Mouse (Mus musculus): Measurements from ENCODE around the gene Mov10l1. TPM values are rescaled to one million over a fixed set of nuclear protein-coding genes. Genes with fewer than 3 reads are reported as not detected.

Gene Mov10l1
- total RNA-seq, 2 experiments from 2014 or later: 0.12 to 0.30 TPM

DNA sequence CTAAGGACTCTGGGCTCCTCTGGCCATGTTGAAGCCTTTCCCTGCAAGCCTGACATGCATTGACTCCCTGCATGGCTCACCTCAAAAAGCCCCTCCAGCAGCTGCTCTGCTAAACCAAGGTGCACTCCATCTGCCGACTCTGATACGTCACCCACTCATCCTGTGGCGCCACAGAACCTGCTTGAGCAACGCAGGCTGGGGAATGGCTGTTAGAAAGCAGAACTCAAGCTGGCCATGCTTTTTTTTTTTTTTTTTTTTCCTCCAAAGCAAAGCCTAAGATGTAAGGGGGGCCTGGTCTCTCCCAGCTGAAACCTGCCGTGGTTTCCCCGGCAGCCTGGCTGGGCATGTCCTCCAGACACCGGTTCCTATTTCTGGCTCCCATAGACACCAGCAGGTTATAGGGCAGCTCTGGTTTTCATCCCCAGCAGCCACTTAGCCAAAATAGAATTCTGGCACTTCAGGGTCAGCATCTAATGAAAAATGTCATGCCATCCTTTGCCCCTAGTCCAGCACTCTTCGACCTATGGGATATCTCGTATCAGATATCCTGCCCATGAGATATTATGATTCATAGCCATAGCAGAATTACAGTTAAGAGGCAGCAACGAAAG is 91.4 kb downstream of the Mov10l1 start:
- intact Hi-C loops (cut with DNase I): no loop called here
- no peak for DNase-seq

DNA sequence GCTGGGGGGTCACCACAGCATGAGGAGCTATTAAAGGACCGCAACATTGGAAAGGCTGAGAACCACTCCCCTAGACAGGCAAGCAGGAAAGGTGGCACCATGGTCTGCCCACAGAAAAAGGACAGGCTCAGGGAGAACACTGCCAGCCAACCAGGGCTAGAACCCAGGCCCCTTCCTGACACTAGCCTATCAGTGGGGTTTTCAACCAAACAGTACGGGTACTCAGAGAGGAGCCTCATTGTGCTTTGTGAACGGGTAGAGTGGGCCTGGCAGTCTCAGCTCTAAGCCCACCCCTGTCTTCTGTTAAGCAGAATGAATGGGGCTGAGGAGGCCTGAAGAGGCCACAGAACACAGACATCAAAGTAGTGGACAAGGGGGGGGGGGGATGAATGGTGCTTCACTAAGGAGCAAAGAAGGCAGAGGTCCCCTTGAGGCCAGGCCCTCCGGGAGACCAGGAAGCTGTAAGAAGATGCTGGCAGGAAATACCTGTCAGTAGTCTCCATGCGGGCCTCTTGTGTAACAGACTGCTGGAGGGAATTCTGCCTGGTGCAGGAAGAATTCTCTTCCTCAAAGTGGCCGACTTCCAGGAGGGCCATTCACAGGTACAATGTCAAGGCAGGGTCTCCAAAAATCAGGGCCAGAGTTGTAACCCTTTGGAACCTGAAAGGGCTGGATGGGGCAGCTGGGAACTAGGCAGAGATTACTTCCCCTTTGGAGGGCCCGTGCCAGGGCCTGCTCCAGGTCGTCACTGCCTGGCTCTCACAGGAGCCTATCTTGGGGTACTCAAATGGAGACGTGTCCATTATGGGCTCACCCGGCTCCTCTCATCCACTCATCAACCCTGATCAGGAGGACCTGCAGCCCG is 92.1 kb downstream of the Mov10l1 start, which contains the start of gene Trabd:
Gene Trabd, plus strand, starts transcription at position 512 of the 865 bp plus-strand sequence.
- intact Hi-C loops (cut with DNase I): no loop called here
- DNase-seq: no peak

DNA sequence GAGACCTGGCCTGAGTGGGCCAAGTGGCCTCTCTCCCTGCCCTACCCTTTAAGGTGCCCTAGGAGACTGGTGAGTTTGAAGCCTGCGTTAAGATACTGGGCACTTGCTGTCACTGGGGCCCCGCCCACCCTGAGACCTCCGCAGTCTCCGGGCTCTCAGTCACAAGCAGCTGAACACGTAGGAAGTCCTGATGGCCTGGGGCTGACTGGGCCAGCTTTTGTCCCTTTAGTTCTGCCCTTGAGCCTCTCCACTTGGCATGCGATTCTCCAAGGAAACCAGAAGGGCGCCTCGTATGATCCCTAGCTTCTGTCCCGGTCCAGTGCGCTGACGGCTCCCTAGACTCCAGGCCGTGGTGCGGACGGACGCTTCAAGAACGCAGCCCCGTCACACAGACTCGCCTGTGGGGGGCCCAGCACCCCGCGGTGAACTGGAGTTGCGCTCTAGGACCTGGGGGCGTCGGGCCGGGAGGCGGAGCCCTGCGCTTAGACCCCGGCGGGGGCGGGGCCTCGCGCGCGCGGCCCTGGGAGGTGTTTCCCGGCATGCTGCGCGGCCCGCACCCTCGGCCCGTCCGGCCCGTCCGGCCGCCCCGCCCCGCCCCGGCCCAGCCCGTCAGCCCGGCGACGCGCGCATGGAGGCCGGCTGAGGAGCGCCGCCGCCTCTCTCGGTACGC is 92.9 kb downstream of the Mov10l1 start:
- intact Hi-C loops (cut with DNase I): no loop called here
- peak; percentile 91 for DNase-seq

- peak; percentile 66 for DNase-seq
- intact Hi-C loops (cut with DNase I): no loop called here
Measured at GRCm38 (mm10) chr15:89076156-89076731, 93.5 kb downstream of the Mov10l1 start.

DNA sequence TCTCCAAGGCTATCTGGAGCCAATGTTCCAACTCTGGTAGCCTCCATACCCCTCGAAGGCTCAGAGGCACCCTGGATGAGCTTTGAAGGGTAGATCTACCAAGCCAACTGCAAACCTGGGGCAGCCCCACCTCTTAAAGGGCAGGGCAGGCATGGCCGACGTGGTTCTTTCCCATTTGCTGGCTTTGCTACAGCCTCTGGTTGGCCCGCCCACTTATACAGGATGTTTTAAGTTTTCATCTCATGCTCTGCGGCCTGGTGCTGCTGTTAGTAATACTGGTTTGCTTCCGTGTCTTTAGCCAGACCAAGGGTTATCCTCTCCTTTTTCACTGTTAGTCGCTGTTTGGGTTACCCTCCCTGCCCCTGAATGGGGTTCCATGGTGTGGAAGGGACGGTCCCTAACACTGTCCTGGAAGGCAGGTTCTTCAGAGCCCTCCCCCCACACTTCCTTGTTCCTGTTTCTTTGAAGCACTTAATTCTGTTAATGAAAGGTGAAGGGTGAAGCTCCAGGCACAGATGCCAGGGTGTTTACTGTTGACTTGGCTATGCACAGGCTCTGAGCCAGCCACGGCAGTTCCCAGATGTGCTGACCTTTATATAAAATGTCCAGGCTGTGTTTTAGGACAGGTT is 95.6 kb downstream of the Mov10l1 start:
- intact Hi-C loops (cut with DNase I): no loop called here
- DNase-seq: no peak

DNA sequence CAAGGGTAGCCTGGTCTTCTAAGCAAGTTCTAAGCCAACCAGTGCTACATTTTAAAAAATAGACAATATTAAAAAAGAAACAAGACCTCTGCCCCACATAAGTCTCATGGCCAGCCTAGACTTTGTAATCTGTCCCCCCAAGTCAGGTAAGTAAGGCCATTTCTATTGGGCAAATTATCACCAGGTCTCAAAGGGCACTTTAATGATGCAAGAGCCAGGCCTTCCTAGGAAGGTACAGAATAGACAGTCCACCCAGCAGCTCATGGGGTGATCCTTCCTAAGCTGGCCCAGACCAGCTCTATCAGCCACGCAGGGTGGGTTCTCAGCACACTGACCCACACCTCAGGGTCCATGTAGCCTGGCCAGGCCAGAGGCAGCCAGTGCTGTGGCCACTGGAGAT is 101.2 kb downstream of the Mov10l1 start:
- intact Hi-C loops (cut with DNase I): loop anchor here (10.0 kb wide), 1 partner anchor 259 kb away; no protein-coding TSS in a partner anchor
- no peak for DNase-seq

- no peak for DNase-seq
- intact Hi-C loops (cut with DNase I): loop anchor here (10.0 kb wide), 1 partner anchor 260 kb away; no protein-coding TSS in a partner anchor
Measured at GRCm38 (mm10) chr15:89084826-89085225, 102.1 kb downstream of the Mov10l1 start.

DNA sequence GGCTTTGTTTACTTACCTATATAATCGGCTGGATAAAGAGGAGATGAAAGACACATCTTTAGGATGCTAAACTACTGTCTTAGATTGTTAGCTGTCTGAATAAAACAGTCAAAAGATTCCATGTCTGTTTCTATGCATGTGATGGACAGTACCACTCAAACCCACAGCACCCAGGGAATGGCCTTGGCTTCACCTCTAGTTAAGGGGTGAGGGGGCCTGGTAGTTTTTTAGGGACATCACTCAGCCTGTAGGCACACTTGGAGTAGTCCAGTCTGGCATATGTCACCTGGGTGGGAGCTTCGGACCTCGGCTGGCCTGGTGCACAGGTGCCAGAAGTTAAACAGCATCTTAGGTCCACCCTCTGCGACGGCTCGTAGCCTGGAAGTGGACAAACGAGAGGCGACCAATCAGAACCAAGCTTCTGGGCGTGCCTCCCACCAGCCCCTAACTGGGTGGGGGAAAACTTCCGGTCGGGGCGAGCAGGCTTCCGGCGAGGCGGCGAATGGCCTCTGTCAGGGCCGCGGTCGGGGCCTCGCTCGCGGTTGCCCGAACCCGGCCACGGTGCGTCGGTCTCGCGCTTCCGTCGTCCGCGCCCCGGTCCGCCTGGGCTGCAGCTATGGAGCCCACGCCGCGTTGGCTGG is 106.0 kb downstream of the Mov10l1 start, which contains the start of gene Selenoo:
Gene Selenoo, plus strand, starts transcription at position 478 of the 641 bp plus-strand sequence.
- peak; percentile 92 for DNase-seq
- intact Hi-C loops (cut with DNase I): loop anchor here (10.0 kb wide), 1 partner anchor 264 kb away; no protein-coding TSS in a partner anchor

- intact Hi-C loops (cut with DNase I): loop anchor here (10.0 kb wide), 1 partner anchor 265 kb away; no protein-coding TSS in a partner anchor
- peak; percentile 28 for DNase-seq
Measured at GRCm38 (mm10) chr15:89089248-89090051, 106.7 kb downstream of the Mov10l1 start.

DNA sequence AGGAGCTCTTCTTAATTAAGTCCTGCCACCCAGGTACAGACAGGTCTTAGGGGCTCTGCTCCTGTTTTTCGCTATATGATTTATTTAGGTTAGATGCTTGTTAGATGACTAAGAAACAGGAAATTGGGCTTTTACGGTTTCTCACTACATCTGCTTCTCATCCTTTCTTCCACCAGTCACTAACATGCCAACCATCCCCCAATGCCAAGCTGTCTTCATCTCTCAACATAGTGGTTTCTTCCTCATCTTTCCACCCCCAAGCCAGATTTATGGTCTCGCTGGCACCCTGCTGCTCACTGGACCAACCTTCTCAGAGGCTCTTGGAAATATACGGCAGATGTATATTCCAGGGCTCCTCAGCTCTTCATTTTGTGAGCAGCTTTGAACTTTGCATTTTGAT is 108.0 kb downstream of the Mov10l1 start:
- intact Hi-C loops (cut with DNase I): no loop called here
- DNase-seq: no peak

GRCm38 (mm10) chr15:89092181-89092580 is 109.5 kb downstream of the Mov10l1 start:
- intact Hi-C loops (cut with DNase I): no loop called here

DNA sequence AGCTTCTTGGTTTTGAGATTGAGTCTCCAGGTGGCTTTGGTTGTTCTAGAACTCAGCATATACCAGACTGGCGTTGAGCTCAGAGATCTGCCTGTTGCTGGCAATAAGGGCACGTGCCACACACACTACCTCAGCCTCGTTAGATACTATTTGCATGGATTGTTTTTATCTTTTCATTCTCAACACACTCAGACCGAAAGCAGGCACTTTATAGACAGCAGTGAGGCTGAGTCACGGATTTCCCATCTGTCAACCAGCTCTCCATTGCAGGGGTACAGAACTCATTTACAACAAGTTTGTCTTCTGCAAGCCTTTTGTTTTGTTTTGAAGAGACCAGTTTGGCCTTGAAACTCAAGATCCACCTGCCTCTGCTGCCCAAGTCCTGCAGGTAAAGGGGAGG is 114.7 kb downstream of the Mov10l1 start:
- DNase-seq: no peak

More at GRCm38 (mm10) chr15:89092181-89092580, 109.5 kb downstream of the Mov10l1 start:
- no peak for DNase-seq

GRCm38 (mm10) chr15:89098616-89099015 is 115.9 kb downstream of the Mov10l1 start:
- intact Hi-C loops (cut with DNase I): no loop called here
- no peak for DNase-seq

More for the DNA sequence above, 114.7 kb downstream of the Mov10l1 start:
- intact Hi-C loops (cut with DNase I): no loop called here

- no peak for DNase-seq
Measured at GRCm38 (mm10) chr15:89100823-89101222, 118.1 kb downstream of the Mov10l1 start.

GRCm38 (mm10) chr15:89102646-89103045 is 119.9 kb downstream of the Mov10l1 start:
- DNase-seq: no peak
- intact Hi-C loops (cut with DNase I): no loop called here

More at GRCm38 (mm10) chr15:89100823-89101222, 118.1 kb downstream of the Mov10l1 start:
- intact Hi-C loops (cut with DNase I): no loop called here

DNA sequence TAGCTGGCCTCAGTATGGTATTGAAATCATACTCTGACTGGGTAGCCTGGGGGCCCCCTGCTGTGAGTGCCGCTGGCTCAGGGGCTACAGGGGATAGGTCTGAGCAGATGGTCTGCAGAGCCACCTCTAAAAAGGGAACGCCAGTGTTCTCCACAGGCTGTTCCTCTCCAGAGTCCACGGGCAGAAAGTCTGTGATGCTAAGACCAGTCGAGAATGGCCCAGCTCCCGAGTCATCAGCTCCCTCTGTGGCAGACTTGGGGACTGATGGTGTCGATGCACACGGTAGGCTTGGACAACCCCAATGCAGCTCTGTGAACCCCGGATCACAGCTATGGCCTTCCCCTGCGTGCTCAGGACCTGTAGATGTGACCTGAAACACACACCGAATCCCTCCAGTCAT is 121.2 kb downstream of the Mov10l1 start:
- no peak for DNase-seq
- intact Hi-C loops (cut with DNase I): no loop called here

DNA sequence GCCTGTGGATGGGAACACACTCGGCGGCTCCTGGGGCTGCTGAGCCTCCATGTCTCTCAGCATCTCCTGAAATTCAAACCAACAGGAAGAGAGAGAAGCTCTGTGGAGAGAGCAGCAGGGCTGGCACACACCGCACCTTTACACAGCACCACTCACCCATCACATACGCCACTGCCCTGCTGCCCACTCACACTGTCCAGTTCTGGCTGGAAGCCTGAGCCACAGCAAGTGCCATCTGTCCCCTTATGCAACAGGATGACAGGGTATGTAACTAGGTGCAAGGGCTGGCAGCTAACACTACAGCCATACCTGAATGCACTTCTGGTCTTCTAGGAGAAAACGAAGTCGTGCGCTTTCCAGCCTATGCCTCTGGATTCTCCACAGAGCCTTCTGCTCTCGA is 121.7 kb downstream of the Mov10l1 start:
- DNase-seq: peak; percentile 72
- intact Hi-C loops (cut with DNase I): no loop called here
